In the genomic region with DNA sequence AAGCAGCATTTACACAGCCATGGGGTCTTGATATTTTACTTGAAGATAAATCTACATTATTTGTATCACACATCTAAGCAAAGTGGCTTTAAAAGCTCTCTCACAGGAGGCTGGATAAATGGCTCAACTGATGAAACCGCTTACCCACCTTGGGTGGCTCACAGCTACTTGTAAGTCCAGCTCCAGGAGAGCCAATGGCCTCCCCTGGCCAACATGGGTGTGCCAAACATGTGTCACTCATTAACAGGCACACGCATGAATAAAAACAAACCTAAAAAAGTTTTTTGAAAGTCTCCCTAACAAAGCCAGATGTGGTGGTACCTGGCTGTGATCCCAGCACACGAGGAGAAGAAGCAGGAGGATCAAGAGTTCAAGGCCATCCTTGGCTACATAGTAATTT, we compare ENCODE assay signal across 24 mouse cellular contexts.
"Had no signal": no experiment of that assay in that cellular context is flagged by ENCODE, and none has a peak within 500 bp of the region (broad histone marks: within the 10 kb centered on the region; RNA-seq: fewer than 3 reads in every experiment).

No protein-coding gene starts in this region.

- H3K9me3 ChIP-seq: heart, embryonic 13.5 days; heart, embryonic 15.5 days; hindbrain, embryonic 10.5 days; limb, embryonic 15.5 days; liver, embryonic 12.5 days had no signal

- H3K27ac ChIP-seq: gastrocnemius, adult 2 months; heart, adult 2 months; heart, embryonic 13.5 days; heart, embryonic 15.5 days; hindbrain, embryonic 10.5 days; hindbrain, embryonic 12.5 days; hindbrain, embryonic 14.5 days; limb, embryonic 13.5 days; liver, embryonic 12.5 days; liver, embryonic 14.5 days had no signal

- H3K4me2 ChIP-seq: heart, embryonic 11.5 days; heart, embryonic 13.5 days; heart, embryonic 15.5 days; hindbrain, embryonic 12.5 days; hindbrain, embryonic 14.5 days; limb, embryonic 13.5 days; limb, embryonic 15.5 days; liver, embryonic 12.5 days had no signal

- H3K4me1 ChIP-seq: liver, embryonic 12.5 days had no signal

- H3K4me3 ChIP-seq: gastrocnemius, adult 2 months; heart, adult 2 months; heart, embryonic 13.5 days; heart, embryonic 15.5 days; hindbrain, embryonic 10.5 days; hindbrain, embryonic 12.5 days; limb, embryonic 13.5 days; limb, embryonic 15.5 days; liver, embryonic 12.5 days had no signal

- H3K36me3 ChIP-seq: heart, embryonic 13.5 days; heart, embryonic 15.5 days; hindbrain, embryonic 10.5 days; hindbrain, embryonic 12.5 days; limb, embryonic 13.5 days; limb, embryonic 15.5 days; liver, embryonic 12.5 days had no signal

- ATAC-seq: hindbrain, embryonic 16.5 days; intestine, embryonic 16.5 days; liver, embryonic 12.5 days had no signal

- DNase-seq: gastrocnemius, adult 2 months; gastrocnemius, postnatal 10 days; gastrocnemius, postnatal 25 days; heart, adult 2 months; heart, postnatal 4 days; kidney, adult 11 months; kidney, adult 8-10 months; kidney, postnatal 10 days; kidney, postnatal 36 days; layer of hippocampus, adult 9-11 months; layer of hippocampus, postnatal 36 days; left cerebral cortex, postnatal 4 days had no signal

- H3K9ac ChIP-seq: heart, embryonic 13.5 days; heart, embryonic 15.5 days; hindbrain, embryonic 14.5 days; limb, embryonic 13.5 days; limb, embryonic 15.5 days; liver, embryonic 12.5 days; liver, embryonic 14.5 days had no signal

- H3K27me3 ChIP-seq: heart, embryonic 13.5 days; heart, embryonic 15.5 days; hindbrain, embryonic 12.5 days; limb, embryonic 13.5 days; limb, embryonic 15.5 days had no signal
